Mouse (Mus musculus): ENCODE measurements around the gene Ager. TPM values are rescaled to one million over a fixed set of nuclear protein-coding genes. Genes with fewer than 3 reads are reported as not detected.
A peak's percentile ranks its signal among the peaks of the same experiment; 100 is the strongest.

The Ager gene
- polyA plus RNA-seq, 1 experiment: 2.5 TPM

GRCm38 (mm10) chr17:34559116-34559515, 38.5 kb upstream of the Ager start:
- H3K9me3 ChIP-seq (replicated peaks; ENCODE audit: control insufficient read depth, insufficient read depth, low read length, poor library complexity, severe bottlenecking): no peaks in the 10 kb centered on the region
- peaks cover under 1% of the 10 kb centered on the region for H3K4me1 ChIP-seq (ENCODE audit: control insufficient read depth, insufficient read depth, low read length)
- no peak overlapping the region for H3K9ac ChIP-seq (ENCODE audit: low read depth, poor library complexity, severe bottlenecking)
- no peak overlapping the region for H3K4me3 ChIP-seq (ENCODE audit: low read depth, low read length)
- H3K27ac ChIP-seq (ENCODE audit: insufficient read depth, low read length): no peak overlapping the region
- H3K27me3 ChIP-seq (ENCODE audit: control insufficient read depth, insufficient read depth, low read length, poor library complexity, severe bottlenecking): no peaks in the 10 kb centered on the region
- H3K36me3 ChIP-seq (ENCODE audit: control insufficient read depth, insufficient read depth, low read length, poor library complexity, severe bottlenecking): no peaks in the 10 kb centered on the region
- no peak for TF ChIP-seq CTCF (IDR thresholded peaks at IDR 0.05; ENCODE audit: low read depth, low read length)
- TF ChIP-seq EP300 (IDR thresholded peaks at IDR 0.05; ENCODE audit: insufficient read depth, low read depth, low read length): no peak
- no peak for TF ChIP-seq POLR2A (IDR thresholded peaks at IDR 0.05; ENCODE audit: insufficient read depth, low read length)

GRCm38 (mm10) chr17:34559895-34560294, 37.8 kb upstream of the Ager start:
- Histone ChIP-seq H3K27ac (ENCODE audit: insufficient read depth, low read length) (no peak overlapping the region), H3K9ac (ENCODE audit: low read depth, poor library complexity, severe bottlenecking) (no peak overlapping the region), H3K4me3 (ENCODE audit: low read depth, low read length) (0 out of 2 replicates have a peak overlapping the region, but pooled peaks have one; percentile 18), H3K4me1 (ENCODE audit: control insufficient read depth, insufficient read depth, low read length) (peaks cover 5% of the 10 kb centered on the region), H3K27me3 (ENCODE audit: control insufficient read depth, insufficient read depth, low read length, poor library complexity, severe bottlenecking) (no peaks in the 10 kb centered on the region), H3K36me3 (ENCODE audit: control insufficient read depth, insufficient read depth, low read length, poor library complexity, severe bottlenecking) (no peaks in the 10 kb centered on the region), H3K9me3 (replicated peaks; ENCODE audit: control insufficient read depth, insufficient read depth, low read length, poor library complexity, severe bottlenecking) (no peaks in the 10 kb centered on the region)
- TF ChIP-seq POLR2A (IDR thresholded peaks at IDR 0.05; ENCODE audit: insufficient read depth, low read length) (no peak), CTCF (IDR thresholded peaks at IDR 0.05; ENCODE audit: low read depth, low read length) (peak; percentile 59)

GRCm38 (mm10) chr17:34560438-34560837, 37.2 kb upstream of the Ager start:
- H3K9me3 ChIP-seq (replicated peaks; ENCODE audit: control insufficient read depth, insufficient read depth, low read length, poor library complexity, severe bottlenecking): no peaks in the 10 kb centered on the region
- H3K9ac ChIP-seq (ENCODE audit: low read depth, poor library complexity, severe bottlenecking): no peak overlapping the region
- H3K4me1 ChIP-seq (ENCODE audit: control insufficient read depth, insufficient read depth, low read length): peaks cover 6% of the 10 kb centered on the region
- H3K4me3 ChIP-seq (ENCODE audit: low read depth, low read length): no peak overlapping the region
- peak; percentile 39 for TF ChIP-seq CTCF (IDR thresholded peaks at IDR 0.05; ENCODE audit: low read depth, low read length)
- TF ChIP-seq POLR2A (IDR thresholded peaks at IDR 0.05; ENCODE audit: insufficient read depth, low read length): no peak
- no peak for TF ChIP-seq EP300 (IDR thresholded peaks at IDR 0.05; ENCODE audit: insufficient read depth, low read depth, low read length)
- H3K36me3 ChIP-seq (ENCODE audit: control insufficient read depth, insufficient read depth, low read length, poor library complexity, severe bottlenecking): no peaks in the 10 kb centered on the region
- H3K27ac ChIP-seq (ENCODE audit: insufficient read depth, low read length): no peak overlapping the region
- H3K27me3 ChIP-seq (ENCODE audit: control insufficient read depth, insufficient read depth, low read length, poor library complexity, severe bottlenecking): no peaks in the 10 kb centered on the region

GRCm38 (mm10) chr17:34561200-34561599, 36.5 kb upstream of the Ager start:
- H3K27ac ChIP-seq (ENCODE audit: insufficient read depth, low read length): no peak overlapping the region
- H3K4me3 ChIP-seq (ENCODE audit: low read depth, low read length): no peak overlapping the region
- H3K9me3 ChIP-seq (replicated peaks; ENCODE audit: control insufficient read depth, insufficient read depth, low read length, poor library complexity, severe bottlenecking): no peaks in the 10 kb centered on the region
- no peak overlapping the region for H3K9ac ChIP-seq (ENCODE audit: low read depth, poor library complexity, severe bottlenecking)
- no peaks in the 10 kb centered on the region for H3K36me3 ChIP-seq (ENCODE audit: control insufficient read depth, insufficient read depth, low read length, poor library complexity, severe bottlenecking)
- H3K27me3 ChIP-seq (ENCODE audit: control insufficient read depth, insufficient read depth, low read length, poor library complexity, severe bottlenecking): no peaks in the 10 kb centered on the region
- H3K4me1 ChIP-seq (ENCODE audit: control insufficient read depth, insufficient read depth, low read length): peaks cover 6% of the 10 kb centered on the region
- TF ChIP-seq POLR2A (IDR thresholded peaks at IDR 0.05; ENCODE audit: insufficient read depth, low read length): no peak
- TF ChIP-seq CTCF (IDR thresholded peaks at IDR 0.05; ENCODE audit: low read depth, low read length): no peak
- TF ChIP-seq EP300 (IDR thresholded peaks at IDR 0.05; ENCODE audit: insufficient read depth, low read depth, low read length): no peak

GRCm38 (mm10) chr17:34562595-34562994, 35.1 kb upstream of the Ager start:
- Histone ChIP-seq H3K9me3 (replicated peaks; ENCODE audit: control insufficient read depth, insufficient read depth, low read length, poor library complexity, severe bottlenecking) (no peaks in the 10 kb centered on the region), H3K9ac (ENCODE audit: low read depth, poor library complexity, severe bottlenecking) (no peak overlapping the region), H3K27me3 (ENCODE audit: control insufficient read depth, insufficient read depth, low read length, poor library complexity, severe bottlenecking) (no peaks in the 10 kb centered on the region), H3K27ac (ENCODE audit: insufficient read depth, low read length) (0 out of 2 replicates have a peak overlapping the region, but pooled peaks have one; percentile 1), H3K36me3 (ENCODE audit: control insufficient read depth, insufficient read depth, low read length, poor library complexity, severe bottlenecking) (no peaks in the 10 kb centered on the region), H3K4me3 (ENCODE audit: low read depth, low read length) (no peak overlapping the region), H3K4me1 (ENCODE audit: control insufficient read depth, insufficient read depth, low read length) (peaks cover 6% of the 10 kb centered on the region)
- TF ChIP-seq EP300 (IDR thresholded peaks at IDR 0.05; ENCODE audit: insufficient read depth, low read depth, low read length) (peak; percentile 96), CTCF (IDR thresholded peaks at IDR 0.05; ENCODE audit: low read depth, low read length) (no peak)

- TF ChIP-seq CTCF (IDR thresholded peaks at IDR 0.05; ENCODE audit: low read depth, low read length) (no peak), POLR2A (IDR thresholded peaks at IDR 0.05; ENCODE audit: insufficient read depth, low read length) (no peak), EP300 (IDR thresholded peaks at IDR 0.05; ENCODE audit: insufficient read depth, low read depth, low read length) (no peak)
- Histone ChIP-seq H3K36me3 (ENCODE audit: control insufficient read depth, insufficient read depth, low read length, poor library complexity, severe bottlenecking) (no peaks in the 10 kb centered on the region), H3K4me1 (ENCODE audit: control insufficient read depth, insufficient read depth, low read length) (peaks cover 6% of the 10 kb centered on the region), H3K27me3 (ENCODE audit: control insufficient read depth, insufficient read depth, low read length, poor library complexity, severe bottlenecking) (no peaks in the 10 kb centered on the region), H3K9me3 (replicated peaks; ENCODE audit: control insufficient read depth, insufficient read depth, low read length, poor library complexity, severe bottlenecking) (no peaks in the 10 kb centered on the region), H3K4me3 (ENCODE audit: low read depth, low read length) (no peak overlapping the region), H3K9ac (ENCODE audit: low read depth, poor library complexity, severe bottlenecking) (no peak overlapping the region), H3K27ac (ENCODE audit: insufficient read depth, low read length) (peak overlapping the region; percentile 36)
These were observed 34.3 kb upstream of the Ager start for GRCm38 (mm10) chr17:34563354-34563753.
